Mouse (Mus musculus): ENCODE results near the gene Hist1h2ag. TPM values are rescaled to one million over a fixed set of nuclear protein-coding genes. Genes with fewer than 3 reads are reported as not detected.
A peak's percentile ranks its signal among the peaks of the same experiment; 100 is the strongest.
"Not testable (repeated sequence)": the region's sequence is repeated elsewhere in the genome, so short reads cannot be mapped to it uniquely, and the experiment has no call there.

Hist1h2ag gene
- polyA plus RNA-seq, 1 experiment from 2014 or later = 36.9 TPM

- 79% methylated on average over 6 of the region's 6 CpGs for WGBS
- Histone ChIP-seq H3K9me3 (no peaks in the 10 kb centered on the region), H3K4me2 (peak overlapping the region; percentile 63; the same call in 1 of the 2 replicates), H3K27me3 (no peaks in the 10 kb centered on the region), H3K4me1 (peaks cover 23% of the 10 kb centered on the region), H3K4me3 (peak overlapping the region; percentile 40), H3K36me3 (no peaks in the 10 kb centered on the region), H3K9ac (no peak overlapping the region), H3K27ac (no peak overlapping the region)
- ATAC-seq (ENCODE audit: insufficient number of reproducible peaks, low FRiP score, low TSS enrichment, low read depth) = no peak
Measured at GRCm38 (mm10) chr13:22044432-22045155, 1.9 kb upstream of the Hist1h2ag start.

DNA sequence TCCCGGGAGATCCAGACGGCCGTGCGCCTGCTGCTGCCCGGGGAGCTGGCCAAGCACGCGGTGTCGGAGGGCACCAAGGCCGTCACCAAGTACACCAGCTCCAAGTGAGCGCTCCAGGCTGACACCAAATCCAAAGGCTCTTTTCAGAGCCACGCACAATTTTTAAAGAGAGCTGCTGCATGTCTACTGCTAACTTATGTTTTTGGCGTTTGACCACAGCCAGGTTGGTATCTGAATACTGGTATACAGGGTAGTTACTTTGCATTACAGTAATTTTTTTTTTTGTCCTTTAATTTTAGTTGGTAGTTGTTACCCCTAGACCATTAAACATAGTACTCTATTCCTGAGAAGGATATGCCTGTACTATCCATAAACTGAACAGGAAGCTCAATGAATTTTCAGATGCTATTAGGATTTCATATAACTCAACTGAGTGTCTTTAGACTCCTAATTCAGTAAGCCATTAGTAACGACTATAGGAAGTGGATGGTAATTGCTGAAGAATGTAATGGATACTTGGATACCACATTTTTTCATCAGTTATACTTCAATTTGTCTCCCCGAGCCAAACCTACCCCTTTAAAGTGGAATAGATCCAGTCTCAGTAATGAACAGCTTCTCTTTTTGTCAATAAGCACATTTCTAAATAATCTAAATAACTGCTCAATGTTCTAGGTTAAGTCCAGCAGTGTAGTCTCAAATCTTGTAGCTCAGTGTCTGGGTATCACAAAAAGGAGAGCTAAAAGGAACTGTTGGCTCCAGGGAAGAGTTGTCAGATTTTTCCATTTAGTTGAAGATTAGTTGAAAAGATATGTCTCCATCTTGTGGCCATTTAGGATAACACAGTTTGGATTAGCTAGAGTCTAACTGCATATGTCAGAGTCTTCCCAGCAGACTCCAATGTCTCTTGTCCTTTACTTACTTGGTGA lies 1.0 kb upstream of the Hist1h2ag start:
- H3K27me3 ChIP-seq = no peaks in the 10 kb centered on the region
- 0 out of 2 replicates have a peak overlapping the region, but pooled peaks have one; percentile 23 for H3K9ac ChIP-seq
- peak overlapping the region; percentile 63 for H3K4me2 ChIP-seq
- peak overlapping the region; percentile 85 for H3K27ac ChIP-seq
- ATAC-seq (ENCODE audit: insufficient number of reproducible peaks, low FRiP score, low TSS enrichment, low read depth) = no peak
- H3K36me3 ChIP-seq = no peaks in the 10 kb centered on the region
- H3K4me3 ChIP-seq = peak overlapping the region; percentile 40
- WGBS = 2% methylated on average over 13 of the region's 14 CpGs
- H3K4me1 ChIP-seq = peaks cover 23% of the 10 kb centered on the region
- no peaks in the 10 kb centered on the region for H3K9me3 ChIP-seq

GRCm38 (mm10) chr13:22041651-22042567 lies 835 bp downstream of the Hist1h2ag start:
- peak overlapping the region; percentile 93 for H3K27ac ChIP-seq
- 2% methylated on average over 13 of the region's 13 CpGs for WGBS
- H3K9me3 ChIP-seq = no peaks in the 10 kb centered on the region
- peak overlapping the region; percentile 40 for H3K4me3 ChIP-seq
- no peak for ATAC-seq (ENCODE audit: insufficient number of reproducible peaks, low FRiP score, low TSS enrichment, low read depth)
- H3K27me3 ChIP-seq = no peaks in the 10 kb centered on the region
- H3K4me2 ChIP-seq = peak overlapping the region; percentile 63
- H3K36me3 ChIP-seq = no peaks in the 10 kb centered on the region
- 0 out of 2 replicates have a peak overlapping the region, but pooled peaks have one; percentile 32 for H3K9ac ChIP-seq
- H3K4me1 ChIP-seq = peaks cover 23% of the 10 kb centered on the region

GRCm38 (mm10) chr13:22041142-22041536 lies 1.6 kb downstream of the Hist1h2ag start, which contains the start of gene Hist1h4i:
Gene Hist1h4i (minus strand): TSS chr13:22041362.
- Histone ChIP-seq H3K9ac (peak within 1 kb of the TSS; percentile 44), H3K4me3 (peak within 1 kb of the TSS; percentile 42), H3K4me1 (peaks cover 29% of the 10 kb centered on the region), H3K4me2 (peak within 1 kb of the TSS; percentile 63), H3K27ac (peak within 1 kb of the TSS; percentile 93)
- under 1% methylated on average over 22 of the region's 27 CpGs for WGBS
- not testable (repeated sequence) for H3K9me3 ChIP-seq, H3K27me3 ChIP-seq, H3K36me3 ChIP-seq
- ATAC-seq (ENCODE audit: insufficient number of reproducible peaks, low FRiP score, low TSS enrichment, low read depth) = peak; percentile 64

GRCm38 (mm10) chr13:22040464-22041141 lies 2.1 kb downstream of the Hist1h2ag start:
- H3K9ac ChIP-seq = peak overlapping the region; percentile 44
- under 1% methylated on average over 24 of the region's 24 CpGs for WGBS
- peaks cover 30% of the 10 kb centered on the region for H3K4me1 ChIP-seq
- H3K27ac ChIP-seq = peak overlapping the region; percentile 93
- no peaks in the 10 kb centered on the region for H3K9me3 ChIP-seq
- ATAC-seq (ENCODE audit: insufficient number of reproducible peaks, low FRiP score, low TSS enrichment, low read depth) = 0 out of 2 replicates have a peak, but pooled peaks have one; percentile 9
- peak overlapping the region; percentile 42 for H3K4me3 ChIP-seq
- H3K4me2 ChIP-seq = peak overlapping the region; percentile 63
- H3K27me3 ChIP-seq = no peaks in the 10 kb centered on the region
- H3K36me3 ChIP-seq = no peaks in the 10 kb centered on the region

GRCm38 (mm10) chr13:22039951-22040463 lies 2.7 kb downstream of the Hist1h2ag start:
- Histone ChIP-seq H3K4me2 (peak overlapping the region; percentile 63), H3K27ac (peak overlapping the region; percentile 93), H3K4me1 (peaks cover 31% of the 10 kb centered on the region), H3K9ac (no peak overlapping the region), H3K9me3 (no peaks in the 10 kb centered on the region), H3K4me3 (peak overlapping the region; percentile 42), H3K27me3 (no peaks in the 10 kb centered on the region), H3K36me3 (no peaks in the 10 kb centered on the region)
- 12% methylated on average over 2 of the region's 2 CpGs for WGBS
- ATAC-seq (ENCODE audit: insufficient number of reproducible peaks, low FRiP score, low TSS enrichment, low read depth) = no peak

DNA sequence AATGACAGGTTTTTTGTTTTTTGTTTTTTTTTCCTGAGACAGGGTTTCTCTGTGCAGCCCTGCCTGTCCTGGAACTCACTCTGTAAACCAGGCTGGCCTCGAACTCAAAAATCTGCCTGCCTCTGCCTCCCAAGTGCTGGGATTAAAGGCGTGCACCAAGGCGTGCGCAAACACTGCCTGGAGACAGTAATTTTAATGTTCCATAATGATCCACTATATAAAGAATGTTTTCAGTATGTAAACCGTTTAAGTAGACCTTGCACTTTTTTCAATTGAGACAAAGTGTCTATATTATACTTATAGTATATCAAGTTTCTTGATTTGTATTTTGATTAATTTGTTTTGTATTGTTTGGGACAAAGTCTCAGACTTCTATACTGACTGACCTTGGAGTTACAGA lies 3.4 kb downstream of the Hist1h2ag start:
- no peak overlapping the region for H3K4me2 ChIP-seq
- no peaks in the 10 kb centered on the region for H3K27me3 ChIP-seq
- no peak overlapping the region for H3K4me3 ChIP-seq
- H3K9ac ChIP-seq = no peak overlapping the region
- WGBS = 60% methylated on average over 5 of the region's 5 CpGs
- H3K4me1 ChIP-seq = peaks cover 29% of the 10 kb centered on the region
- H3K9me3 ChIP-seq = no peaks in the 10 kb centered on the region
- no peak for ATAC-seq (ENCODE audit: insufficient number of reproducible peaks, low FRiP score, low TSS enrichment, low read depth)
- no peaks in the 10 kb centered on the region for H3K36me3 ChIP-seq
- H3K27ac ChIP-seq = no peak overlapping the region

DNA sequence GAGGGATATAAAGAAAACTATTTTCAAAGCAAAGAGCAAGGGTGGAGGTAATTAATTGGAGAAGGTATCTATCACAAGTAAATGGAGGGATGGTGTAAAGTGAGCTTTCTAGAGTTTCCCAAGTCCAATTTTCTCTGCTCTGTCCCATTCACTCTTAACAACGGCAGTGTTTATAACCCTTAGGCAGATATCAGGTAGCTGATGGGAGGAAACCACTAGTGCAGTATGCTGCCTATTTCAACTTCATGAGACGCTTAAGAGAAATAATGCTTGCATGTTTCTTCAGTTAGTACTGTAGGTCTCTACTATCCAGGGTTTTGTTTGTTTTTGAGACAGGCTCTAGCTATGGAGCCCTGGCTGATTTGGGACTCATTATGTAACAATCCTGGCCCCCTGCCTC lies 5.3 kb downstream of the Hist1h2ag start:
- Histone ChIP-seq H3K9me3 (no peaks in the 10 kb centered on the region), H3K27ac (peak overlapping the region; percentile 27; the same call in 1 of the 2 replicates), H3K4me1 (peaks cover 32% of the 10 kb centered on the region), H3K36me3 (no peaks in the 10 kb centered on the region), H3K4me3 (no peak overlapping the region), H3K27me3 (no peaks in the 10 kb centered on the region), H3K9ac (no peak overlapping the region), H3K4me2 (no peak overlapping the region)
- 52% methylated on average over 2 of the region's 2 CpGs for WGBS
- ATAC-seq (ENCODE audit: insufficient number of reproducible peaks, low FRiP score, low TSS enrichment, low read depth) = no peak

GRCm38 (mm10) chr13:22036986-22037385 lies 5.8 kb downstream of the Hist1h2ag start:
- no peak for ATAC-seq (ENCODE audit: insufficient number of reproducible peaks, low FRiP score, low TSS enrichment, low read depth)
- H3K4me1 ChIP-seq = peaks cover 28% of the 10 kb centered on the region
- no peaks in the 10 kb centered on the region for H3K36me3 ChIP-seq
- H3K27ac ChIP-seq = peak overlapping the region; percentile 74
- no peak overlapping the region for H3K9ac ChIP-seq
- H3K4me2 ChIP-seq = peak overlapping the region; percentile 52; the same call in 1 of the 2 replicates
- 54% methylated on average over 3 of the region's 3 CpGs for WGBS
- H3K4me3 ChIP-seq = peak overlapping the region; percentile 43
- no peaks in the 10 kb centered on the region for H3K9me3 ChIP-seq
- no peaks in the 10 kb centered on the region for H3K27me3 ChIP-seq

GRCm38 (mm10) chr13:22036149-22036956 lies 6.4 kb downstream of the Hist1h2ag start:
- Histone ChIP-seq H3K4me1 (peaks cover 26% of the 10 kb centered on the region), H3K9ac (0 out of 2 replicates have a peak overlapping the region, but pooled peaks have one; percentile 18), H3K4me2 (peak overlapping the region; percentile 52), H3K27ac (peak overlapping the region; percentile 74), H3K4me3 (peak overlapping the region; percentile 43), H3K9me3 (no peaks in the 10 kb centered on the region), H3K27me3 (no peaks in the 10 kb centered on the region), H3K36me3 (no peaks in the 10 kb centered on the region)
- 2% methylated on average over 23 of the region's 23 CpGs for whole genome bisulfite sequencing
- ATAC-seq (ENCODE audit: insufficient number of reproducible peaks, low FRiP score, low TSS enrichment, low read depth) = no peak
